13 mouse cellular contexts compared by ENCODE assay signal in genomic region chr2:120060651-120061050, GRCm38 (mm10). TPM values are rescaled to one million over a fixed set of nuclear protein-coding genes. Genes with fewer than 3 reads are reported as not detected.
DNase-seq lines count a peak whose midpoint lies in the region; ATAC-seq and TF ChIP-seq lines count a peak whose summit lies in the region.
"Had no signal": no experiment of that assay in that cellular context is flagged by ENCODE, and none has a peak within 500 bp of the region (broad histone marks: within the 10 kb centered on the region; RNA-seq: fewer than 3 reads in every experiment).

No protein-coding gene starts in this region.

- H3K4me1 ChIP-seq in lung, adult 2 months (ENCODE audit: control insufficient read depth, insufficient read depth, low read length), result no peaks in the 10 kb centered on the region
- peaks cover 31% of the 10 kb centered on the region for H3K4me1 ChIP-seq in embryonic facial prominence, embryonic 15.5 days
- 0 out of 2 replicates have a peak, but pooled peaks cover 5% of the 10 kb centered on the region for H3K4me1 ChIP-seq in kidney, postnatal 0 days (replicated peaks; ENCODE audit: insufficient read depth, low read length)
- H3K4me1 ChIP-seq in stomach, postnatal 0 days (replicated peaks; ENCODE audit: control insufficient read depth, insufficient read depth), result 0 out of 2 replicates have a peak, but pooled peaks cover 3% of the 10 kb centered on the region

- no peak for ATAC-seq in embryonic facial prominence, embryonic 15.5 days (ENCODE audit: insufficient number of reproducible peaks, low FRiP score, low TSS enrichment, low read depth)
- peak; percentile 57; the same call in 1 of the 2 replicates for ATAC-seq in kidney, postnatal 0 days (replicated peaks; ENCODE audit: low FRiP score, low read depth)
- ATAC-seq in stomach, postnatal 0 days (ENCODE audit: low FRiP score, low TSS enrichment), result no peak
- no peak for ATAC-seq in monocyte, adult 5-6 weeks (replicated peaks; ENCODE audit: insufficient number of reproducible peaks, low FRiP score, low TSS enrichment, poor library complexity, severe bottlenecking)
- ATAC-seq in cerebellum, adult (ENCODE audit: insufficient number of reproducible peaks, low FRiP score, low TSS enrichment), result no peak
- ATAC-seq: CD4-positive, CD25-positive, alpha-beta regulatory T cell, adult 4 months; liver, postnatal 0 days had no signal

- 66% methylated on average over 9 of the region's 9 CpGs for WGBS in lung, adult 2 months
- WGBS in embryonic facial prominence, embryonic 15.5 days, result 57% methylated on average over 9 of the region's 9 CpGs
- 26% methylated on average over 9 of the region's 9 CpGs for WGBS in kidney, postnatal 0 days
- 71% methylated on average over 9 of the region's 9 CpGs for WGBS in stomach, postnatal 0 days

- no peak for TF ChIP-seq POLR2A in lung, adult 2 months (IDR thresholded peaks at IDR 0.05; ENCODE audit: borderline replicate concordance, extremely low read depth, low read depth, low read length)

- no peak for TF ChIP-seq CTCF in lung, adult 2 months (IDR thresholded peaks at IDR 0.05; ENCODE audit: insufficient read depth, low read length)
- no peak for TF ChIP-seq CTCF in kidney, postnatal 0 days (IDR thresholded peaks at IDR 0.05; ENCODE audit: low read depth)
- TF ChIP-seq CTCF in stomach, postnatal 0 days (IDR thresholded peaks at IDR 0.05; ENCODE audit: low read depth), result no peak

- no peaks in the 10 kb centered on the region for H3K9me3 ChIP-seq in embryonic facial prominence, embryonic 15.5 days (replicated peaks)
- no peaks in the 10 kb centered on the region for H3K9me3 ChIP-seq in kidney, postnatal 0 days (replicated peaks; ENCODE audit: low read length)
- H3K9me3 ChIP-seq in stomach, postnatal 0 days (ENCODE audit: control insufficient read depth, low read length), result no peaks in the 10 kb centered on the region
- H3K9me3 ChIP-seq: limb, embryonic 12.5 days had no signal

- no peak overlapping the region for H3K9ac ChIP-seq in embryonic facial prominence, embryonic 15.5 days
- H3K9ac ChIP-seq in kidney, postnatal 0 days (ENCODE audit: low read depth, low read length), result no peak overlapping the region
- H3K9ac ChIP-seq in stomach, postnatal 0 days (ENCODE audit: low read length), result no peak overlapping the region
- H3K9ac ChIP-seq: limb, embryonic 12.5 days; liver, postnatal 0 days had no signal

- TF ChIP-seq EP300 in stomach, postnatal 0 days (optimal IDR thresholded peaks at IDR 0.05), result no peak

- no peaks in the 10 kb centered on the region for H3K27me3 ChIP-seq in embryonic facial prominence, embryonic 15.5 days
- H3K27me3 ChIP-seq in kidney, postnatal 0 days (ENCODE audit: insufficient read depth, low read length), result no peaks in the 10 kb centered on the region
- H3K27me3 ChIP-seq in stomach, postnatal 0 days (ENCODE audit: control insufficient read depth, insufficient read depth, low read length), result no peaks in the 10 kb centered on the region
- H3K27me3 ChIP-seq: limb, embryonic 12.5 days had no signal

- peak overlapping the region; percentile 73 for H3K27ac ChIP-seq in embryonic facial prominence, embryonic 15.5 days (replicated peaks)
- H3K27ac ChIP-seq in kidney, postnatal 0 days, result peak overlapping the region; percentile 27
- H3K27ac ChIP-seq in stomach, postnatal 0 days (replicated peaks), result peak overlapping the region; percentile 58
- H3K27ac ChIP-seq: limb, embryonic 12.5 days had no signal

- no peak overlapping the region for H3K4me2 ChIP-seq in embryonic facial prominence, embryonic 15.5 days (replicated peaks)
- H3K4me2 ChIP-seq in kidney, postnatal 0 days (ENCODE audit: low read length), result no peak overlapping the region
- H3K4me2 ChIP-seq in stomach, postnatal 0 days (replicated peaks; ENCODE audit: low read depth), result no peak overlapping the region
- H3K4me2 ChIP-seq: limb, embryonic 12.5 days had no signal

- DNase-seq in lung, adult 2 months, result peak; percentile 25
- no peak for DNase-seq in lung, postnatal 14 days
- peak; percentile 68 for DNase-seq in kidney, postnatal 0 days (ENCODE audit: low spot score)
- no peak for DNase-seq in stomach, postnatal 0 days (ENCODE audit: low spot score)
- DNase-seq: adrenal gland, postnatal 25 days; cerebellum, adult 11 months; liver, postnatal 0 days; thymus, postnatal 36 days had no signal

- no peaks in the 10 kb centered on the region for H3K36me3 ChIP-seq in embryonic facial prominence, embryonic 15.5 days
- no peaks in the 10 kb centered on the region for H3K36me3 ChIP-seq in kidney, postnatal 0 days (ENCODE audit: insufficient read depth, low read length)
- no peaks in the 10 kb centered on the region for H3K36me3 ChIP-seq in stomach, postnatal 0 days (ENCODE audit: control insufficient read depth, insufficient read depth, low read length)
- H3K36me3 ChIP-seq: limb, embryonic 12.5 days had no signal

- H3K4me3 ChIP-seq in lung, adult 2 months (replicated peaks; ENCODE audit: extremely low read depth, low read depth, low read length), result no peak overlapping the region
- H3K4me3 ChIP-seq in embryonic facial prominence, embryonic 15.5 days (replicated peaks), result no peak overlapping the region
- no peak overlapping the region for H3K4me3 ChIP-seq in kidney, postnatal 0 days (replicated peaks; ENCODE audit: low read depth, low read length)
- H3K4me3 ChIP-seq in stomach, postnatal 0 days (ENCODE audit: low read depth, low read length), result no peak overlapping the region
- H3K4me3 ChIP-seq: limb, embryonic 12.5 days had no signal

RNA-seq across cellular contexts. Expression of gene Pla2g4b, which starts 27.4 kb away (rescaled TPM):
- 4.3 and 20.6 TPM in 2 replicates for polyA plus RNA-seq in lung, adult 2 months (2012; rRNA removed)
- 2.4 and 3.8 TPM in 2 replicates for polyA plus RNA-seq in embryonic facial prominence, embryonic 15.5 days (2015; fragmentation: Nextera tagmentation; extraction: Ambion mirVana)
- polyA plus RNA-seq in kidney, postnatal 0 days (2015; fragmentation: Nextera tagmentation; extraction: Ambion mirVana), result 0.29 and 0.71 TPM in 2 replicates
- polyA plus RNA-seq in stomach, postnatal 0 days (2015; fragmentation: Nextera tagmentation; extraction: Ambion mirVana), result 8.0 and 8.7 TPM in 2 replicates
- 1.5 to 4.7 TPM (median 2.4 TPM) in 3 replicates for total RNA-seq in monocyte, adult 5-6 weeks (2017)

RNA-seq across cellular contexts. Expression of gene Gm28042, which starts 33.4 kb away (rescaled TPM):
- polyA plus RNA-seq in lung, adult 2 months (2012; rRNA removed), result 0.30 and 3.8 TPM in 2 replicates
- polyA plus RNA-seq in embryonic facial prominence, embryonic 15.5 days (2015; fragmentation: Nextera tagmentation; extraction: Ambion mirVana), result 3.7 and 6.1 TPM in 2 replicates
- polyA plus RNA-seq in kidney, postnatal 0 days (2015; fragmentation: Nextera tagmentation; extraction: Ambion mirVana), result 0.89 and 1.2 TPM in 2 replicates
- polyA plus RNA-seq in stomach, postnatal 0 days (2015; fragmentation: Nextera tagmentation; extraction: Ambion mirVana), result 4.3 and 5.6 TPM in 2 replicates
- total RNA-seq in monocyte, adult 5-6 weeks (2017), result 0.57 to 1.3 TPM in 2 of 3 replicates, not detected in the other

RNA-seq across cellular contexts. Expression of gene Jmjd7, which starts 33.4 kb away (rescaled TPM):
- 5.1 and 10.6 TPM in 2 replicates for polyA plus RNA-seq in lung, adult 2 months (2012; rRNA removed)
- 16.7 and 20.8 TPM in 2 replicates for polyA plus RNA-seq in embryonic facial prominence, embryonic 15.5 days (2015; fragmentation: Nextera tagmentation; extraction: Ambion mirVana)
- 24.7 and 25.7 TPM in 2 replicates for polyA plus RNA-seq in kidney, postnatal 0 days (2015; fragmentation: Nextera tagmentation; extraction: Ambion mirVana)
- polyA plus RNA-seq in stomach, postnatal 0 days (2015; fragmentation: Nextera tagmentation; extraction: Ambion mirVana), result 11.3 and 12.7 TPM in 2 replicates
- total RNA-seq in monocyte, adult 5-6 weeks (2017), result 3.5 to 6.9 TPM (median 6.0 TPM) in 3 replicates

Comparison
In these comparisons a context has a peak if more than half of its experiments do, and no peak if none do; other contexts are left out.
1. DNase-seq: peak in lung, adult 2 months (single experiment) and kidney, postnatal 0 days (single experiment); none in lung, postnatal 14 days (single experiment) and stomach, postnatal 0 days (single experiment).
2. Peak in every context shown above with its lines, with median percentiles within 50 percentile points of each other: H3K27ac ChIP-seq.